Mouse (Mus musculus) gastrocnemius, postnatal 10 days (tissue): ENCODE results near the gene Cntfr. TPM values are rescaled to one million over a fixed set of nuclear protein-coding genes. Genes with fewer than 3 reads are reported as not detected.

Experiments used
- DNase-seq: peaks from one replicate; pipeline ENCODE4 v3.0.0; 2021; ENCODE audit warnings: mixed read lengths
- long read RNA-seq, 2 experiments: library from polyadenylated mRNA; stranded (forward); transcript quantifications; one replicate each; pipeline ENCODE4 v2.0.0; 2021
- total RNA-seq, 2 experiments: library from RNA; stranded (reverse); gene quantifications; 2 replicates each; pipeline ENCODE4 v1.2.3; 2021

Gene Cntfr
- 10 to 100 TPM; 20.1 to 28.2 TPM for total RNA-seq
- long read RNA-seq, experiment 1, partial matches to known transcripts, result 0 of 1 reads
- long read RNA-seq, experiment 1, other reads (novel, unspliced or antisense), result 1 of 1 reads
- long read RNA-seq, experiment 2, partial matches to known transcripts, result 0 of 3 reads
- long read RNA-seq, experiment 2, other reads (novel, unspliced or antisense), result 0 of 3 reads

GRCm38 (mm10) chr4:41696930-41697841 lies at the start of gene Cntfr:
Cntfr (minus strand) TSS chr4:41697089.
- DNase-seq, result peak; percentile 87

- no peak for DNase-seq
Measured at GRCm38 (mm10) chr4:41745021-41745420, 48.1 kb upstream of the Cntfr start.

GRCm38 (mm10) chr4:41744131-41744530 lies 47.2 kb upstream of the Cntfr start:
- DNase-seq, result no peak

- peak; percentile 83 for DNase-seq
Measured at GRCm38 (mm10) chr4:41741158-41741560, 44.3 kb upstream of the Cntfr start.

GRCm38 (mm10) chr4:41740380-41741157 lies 43.7 kb upstream of the Cntfr start:
- peak; percentile 57 for DNase-seq

GRCm38 (mm10) chr4:41739260-41739659 lies 42.4 kb upstream of the Cntfr start:
- DNase-seq, result no peak

- DNase-seq, result no peak
Measured at GRCm38 (mm10) chr4:41738256-41738603, 41.3 kb upstream of the Cntfr start.

- peak; percentile 68 for DNase-seq
Measured at GRCm38 (mm10) chr4:41737602-41738255, 40.8 kb upstream of the Cntfr start.

- no peak for DNase-seq
Measured at GRCm38 (mm10) chr4:41731052-41731765, 34.3 kb upstream of the Cntfr start, which contains the start of gene Arid3c. Arid3c (minus strand) TSS chr4:41731142.

GRCm38 (mm10) chr4:41726826-41727621 lies 30.1 kb upstream of the Cntfr start:
- DNase-seq, result no peak

- DNase-seq, result peak; percentile 76
Measured at GRCm38 (mm10) chr4:41722918-41723351, 26.0 kb upstream of the Cntfr start, which contains the start of gene Dctn3. Dctn3 (minus strand) TSS chr4:41723170.

GRCm38 (mm10) chr4:41716834-41717233 lies 19.9 kb upstream of the Cntfr start:
- no peak for DNase-seq

GRCm38 (mm10) chr4:41715596-41715995 lies 18.7 kb upstream of the Cntfr start:
- no peak for DNase-seq

GRCm38 (mm10) chr4:41715082-41715481 lies 18.2 kb upstream of the Cntfr start:
- DNase-seq, result no peak

- peak; percentile 56 for DNase-seq
Measured at GRCm38 (mm10) chr4:41714276-41714675, 17.4 kb upstream of the Cntfr start.

- peak; percentile 84 for DNase-seq
Measured at GRCm38 (mm10) chr4:41713197-41714067, 16.5 kb upstream of the Cntfr start, which contains the start of gene Rpp25l. Rpp25l (minus strand) TSS chr4:41713534.

- DNase-seq, result peak; percentile 34
Measured at GRCm38 (mm10) chr4:41712421-41713196, 15.7 kb upstream of the Cntfr start.

GRCm38 (mm10) chr4:41711705-41712375 lies 15.0 kb upstream of the Cntfr start:
- DNase-seq, result no peak
